Mouse (Mus musculus): ENCODE measurements around the gene Cox20. TPM values are rescaled to one million over a fixed set of nuclear protein-coding genes. Genes with fewer than 3 reads are reported as not detected.
"Not testable (repeated sequence)": the region's sequence is repeated elsewhere in the genome, so short reads cannot be mapped to it uniquely, and the experiment has no call there.

Cox20 gene
- polyA plus RNA-seq, 1 experiment, result 73.7 TPM

GRCm38 (mm10) chr1:178336289-178336775, 17.4 kb downstream of the Cox20 start:
- H3K4me1 ChIP-seq (ENCODE audit: control insufficient read depth, insufficient read depth, low read length), result peaks cover 29% of the 10 kb centered on the region
- peak overlapping the region; percentile 96 for H3K27ac ChIP-seq (ENCODE audit: insufficient read depth, low read depth, low read length)
- no peak for TF ChIP-seq CTCF (IDR thresholded peaks at IDR 0.05; ENCODE audit: low read depth, low read length)
- no peak for TF ChIP-seq POLR2A (IDR thresholded peaks at IDR 0.05; ENCODE audit: borderline replicate concordance, low read depth, low read length)

DNA sequence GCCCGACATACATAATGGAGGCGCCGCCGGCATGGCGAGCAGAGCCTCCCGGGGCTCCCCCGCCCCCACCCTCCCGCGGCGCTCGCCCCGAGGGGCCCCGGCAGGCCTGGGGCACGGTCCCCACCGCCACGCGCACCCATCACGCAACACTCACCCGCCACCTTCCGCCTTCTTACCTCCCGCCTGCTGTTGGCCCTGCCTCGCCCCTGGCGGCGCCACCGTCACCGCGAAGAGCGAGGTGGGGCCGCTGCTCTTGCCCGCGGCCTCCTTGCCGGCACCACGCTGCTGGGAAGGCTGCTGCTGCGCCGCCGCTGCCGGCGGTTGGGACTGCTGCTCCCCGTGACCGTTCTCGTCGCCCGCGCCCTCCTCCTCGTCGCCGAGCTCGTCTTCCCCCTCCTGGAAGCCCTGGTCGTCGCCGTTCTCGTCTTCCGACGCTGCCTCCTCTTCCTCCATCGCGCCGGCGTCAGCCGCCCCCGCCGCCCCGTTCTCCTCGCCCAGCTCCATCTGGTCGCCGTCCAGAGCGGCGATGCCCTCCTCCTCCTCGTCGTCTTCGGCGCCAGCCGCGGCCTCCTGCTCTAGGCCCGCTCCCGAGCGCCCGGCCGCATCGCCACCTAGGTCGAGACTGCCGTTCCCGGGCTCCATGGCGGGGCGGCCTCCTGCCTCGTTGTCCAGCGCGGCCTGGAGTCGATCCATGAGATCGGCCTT, 18.0 kb downstream of the Cox20 start:
- peak overlapping the region; percentile 96 for H3K27ac ChIP-seq (ENCODE audit: insufficient read depth, low read depth, low read length)
- TF ChIP-seq POLR2A (IDR thresholded peaks at IDR 0.05; ENCODE audit: borderline replicate concordance, low read depth, low read length) (no peak), CTCF (IDR thresholded peaks at IDR 0.05; ENCODE audit: low read depth, low read length) (no peak)
- H3K4me1 ChIP-seq (ENCODE audit: control insufficient read depth, insufficient read depth, low read length), result peaks cover 31% of the 10 kb centered on the region
- peak overlapping the region; percentile 91 for H3K4me3 ChIP-seq (ENCODE audit: insufficient read depth, low read length)

More at GRCm38 (mm10) chr1:178336289-178336775, 17.4 kb downstream of the Cox20 start:
- H3K4me3 ChIP-seq (ENCODE audit: insufficient read depth, low read length), result peak overlapping the region; percentile 91

DNA sequence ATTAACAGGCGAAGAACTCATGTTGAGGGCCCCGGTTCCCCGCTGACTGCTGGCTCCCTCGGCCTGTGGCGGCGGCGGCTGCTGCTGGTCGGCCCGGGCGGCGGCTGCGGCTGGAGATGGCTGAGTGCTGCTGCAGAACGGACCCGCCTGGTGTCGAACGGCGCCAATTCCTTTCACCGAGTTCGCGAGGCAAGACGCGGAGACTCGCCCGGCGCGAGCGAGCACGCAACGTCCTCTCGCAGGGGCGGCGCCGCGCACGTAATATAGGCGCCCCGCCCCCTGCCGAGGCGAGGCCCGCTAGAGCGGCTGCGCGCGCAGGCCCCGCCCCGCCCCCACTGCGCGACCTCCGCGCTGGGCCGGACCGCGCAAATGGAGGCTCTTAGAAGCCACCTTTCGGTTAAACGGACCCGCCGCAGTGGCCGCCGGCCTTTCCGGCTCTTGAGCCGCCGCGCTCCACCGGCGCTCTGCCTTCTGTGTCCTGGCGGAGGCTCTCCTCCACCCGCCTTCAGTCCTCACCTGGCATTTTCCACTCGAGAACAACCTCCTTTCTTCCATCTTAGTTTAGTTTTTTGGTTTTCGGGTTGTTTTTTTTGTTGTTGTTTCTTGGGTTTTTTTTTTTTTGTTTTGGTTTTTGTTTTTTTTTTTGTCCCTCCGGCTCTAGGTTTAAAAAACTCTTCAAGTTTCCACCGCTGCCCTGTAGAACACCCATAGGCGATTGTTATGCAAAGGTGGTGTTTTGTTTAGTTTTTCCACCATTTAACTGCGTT, 18.8 kb downstream of the Cox20 start, which contains the start of gene Hnrnpu:
Gene Hnrnpu (minus strand): TSS at position 247 of the 767 bp plus-strand sequence.
- H3K4me3 ChIP-seq (ENCODE audit: insufficient read depth, low read length), result peak within 1 kb of the TSS; percentile 91
- peaks cover 27% of the 10 kb centered on the region for H3K4me1 ChIP-seq (ENCODE audit: control insufficient read depth, insufficient read depth, low read length)
- no peak for TF ChIP-seq CTCF (IDR thresholded peaks at IDR 0.05; ENCODE audit: low read depth, low read length)
- peak; percentile 96 for TF ChIP-seq POLR2A (IDR thresholded peaks at IDR 0.05; ENCODE audit: borderline replicate concordance, low read depth, low read length)
- peak within 1 kb of the TSS; percentile 100 for H3K27ac ChIP-seq (ENCODE audit: insufficient read depth, low read depth, low read length)

DNA sequence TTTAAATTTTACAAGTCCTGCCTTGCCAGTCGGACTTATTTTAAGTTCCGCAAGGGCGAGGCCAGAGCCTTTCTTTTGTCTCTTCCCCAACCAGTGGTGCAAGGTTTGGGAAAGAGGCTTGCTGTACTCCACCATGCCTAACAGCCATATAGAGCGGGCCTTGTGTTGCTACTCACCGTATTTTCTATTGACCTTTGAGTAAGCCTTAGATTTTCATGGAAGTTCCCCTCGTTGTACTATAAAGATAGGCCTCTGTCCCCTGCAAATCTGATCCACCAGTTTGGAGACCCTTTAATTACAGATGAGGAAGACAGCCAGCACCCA, 19.4 kb downstream of the Cox20 start:
- TF ChIP-seq CTCF (IDR thresholded peaks at IDR 0.05; ENCODE audit: low read depth, low read length), result no peak
- TF ChIP-seq POLR2A (IDR thresholded peaks at IDR 0.05; ENCODE audit: borderline replicate concordance, low read depth, low read length), result no peak
- Histone ChIP-seq H3K4me3 (ENCODE audit: insufficient read depth, low read length) (peak overlapping the region; percentile 83), H3K27ac (ENCODE audit: insufficient read depth, low read depth, low read length) (peak overlapping the region; percentile 100), H3K4me1 (ENCODE audit: control insufficient read depth, insufficient read depth, low read length) (peaks cover 26% of the 10 kb centered on the region)

- peaks cover 26% of the 10 kb centered on the region for H3K4me1 ChIP-seq (ENCODE audit: control insufficient read depth, insufficient read depth, low read length)
- TF ChIP-seq POLR2A (IDR thresholded peaks at IDR 0.05; ENCODE audit: borderline replicate concordance, low read depth, low read length), result no peak
- no peak overlapping the region for H3K4me3 ChIP-seq (ENCODE audit: insufficient read depth, low read length)
- H3K27ac ChIP-seq (ENCODE audit: insufficient read depth, low read depth, low read length), result no peak overlapping the region
These were observed 21.3 kb downstream of the Cox20 start for GRCm38 (mm10) chr1:178340213-178340612.

GRCm38 (mm10) chr1:178341435-178341834, 22.5 kb downstream of the Cox20 start:
- no peak overlapping the region for H3K4me3 ChIP-seq (ENCODE audit: insufficient read depth, low read length)
- peak overlapping the region; percentile 94 for H3K27ac ChIP-seq (ENCODE audit: insufficient read depth, low read depth, low read length)
- peaks cover 26% of the 10 kb centered on the region for H3K4me1 ChIP-seq (ENCODE audit: control insufficient read depth, insufficient read depth, low read length)
- TF ChIP-seq CTCF (IDR thresholded peaks at IDR 0.05; ENCODE audit: low read depth, low read length) (no peak), POLR2A (IDR thresholded peaks at IDR 0.05; ENCODE audit: borderline replicate concordance, low read depth, low read length) (no peak)

DNA sequence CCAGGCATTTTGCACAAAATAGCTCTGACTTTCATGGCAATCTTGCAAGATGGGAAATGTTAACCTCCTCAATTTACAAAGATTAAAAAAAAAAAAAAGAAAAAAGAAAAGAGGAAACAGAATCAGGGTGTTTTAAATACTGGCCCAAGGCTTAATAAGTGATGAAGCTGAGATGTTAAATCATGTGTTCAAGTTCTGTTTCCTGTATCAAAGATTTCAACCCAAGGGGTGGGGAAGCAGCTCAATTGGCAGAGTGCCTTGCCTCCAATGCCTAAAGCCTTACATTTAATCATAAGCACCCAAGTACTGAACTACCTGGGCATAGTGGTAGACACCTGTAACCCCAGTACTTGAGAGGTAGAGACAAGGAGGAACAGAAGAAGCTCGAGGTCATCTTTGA, 23.1 kb downstream of the Cox20 start:
- H3K27ac ChIP-seq (ENCODE audit: insufficient read depth, low read depth, low read length), result peak overlapping the region; percentile 94
- no peak for TF ChIP-seq CTCF (IDR thresholded peaks at IDR 0.05; ENCODE audit: low read depth, low read length)
- no peak for TF ChIP-seq POLR2A (IDR thresholded peaks at IDR 0.05; ENCODE audit: borderline replicate concordance, low read depth, low read length)
- H3K4me1 ChIP-seq (ENCODE audit: control insufficient read depth, insufficient read depth, low read length), result peaks cover 26% of the 10 kb centered on the region
- peak overlapping the region; percentile 4; the same call in 1 of the 2 replicates for H3K4me3 ChIP-seq (ENCODE audit: insufficient read depth, low read length)

DNA sequence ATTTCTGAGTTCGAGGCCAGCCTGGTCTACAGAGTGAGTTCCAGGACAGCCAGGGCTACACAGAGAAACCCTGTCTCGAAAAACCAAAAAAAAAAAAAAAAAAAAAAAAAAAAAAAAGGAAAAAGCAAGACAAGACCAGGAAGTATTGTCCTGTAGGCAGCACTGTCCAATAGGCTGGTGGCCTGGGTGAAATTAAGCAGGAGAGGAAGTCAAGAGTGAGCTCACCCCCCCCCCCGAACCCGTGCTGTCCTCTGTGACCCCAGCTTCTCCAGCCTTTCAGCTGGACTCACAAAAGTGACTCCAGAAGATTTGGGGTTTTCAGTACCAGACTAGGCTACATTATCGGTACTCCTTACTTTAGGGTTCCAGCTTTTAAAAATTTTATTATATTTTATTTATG, 23.7 kb downstream of the Cox20 start:
- TF ChIP-seq POLR2A (IDR thresholded peaks at IDR 0.05; ENCODE audit: borderline replicate concordance, low read depth, low read length) (no peak), CTCF (IDR thresholded peaks at IDR 0.05; ENCODE audit: low read depth, low read length) (no peak)
- H3K27ac ChIP-seq (ENCODE audit: insufficient read depth, low read depth, low read length), result peak overlapping the region; percentile 94
- no peak overlapping the region for H3K4me3 ChIP-seq (ENCODE audit: insufficient read depth, low read length)
- H3K4me1 ChIP-seq (ENCODE audit: control insufficient read depth, insufficient read depth, low read length), result peaks cover 26% of the 10 kb centered on the region

GRCm38 (mm10) chr1:178344071-178344805, 25.3 kb downstream of the Cox20 start:
- peaks cover 25% of the 10 kb centered on the region for H3K4me1 ChIP-seq (ENCODE audit: control insufficient read depth, insufficient read depth, low read length)
- H3K4me3 ChIP-seq (ENCODE audit: insufficient read depth, low read length), result not testable (repeated sequence)

More at GRCm38 (mm10) chr1:178344071-178344805, 25.3 kb downstream of the Cox20 start:
- not testable (repeated sequence) for H3K27ac ChIP-seq (ENCODE audit: insufficient read depth, low read depth, low read length)
